Mouse (Mus musculus) MN1 (cell line): ENCODE results near the gene Kdm1a.
A peak's percentile ranks its signal among the peaks of the same experiment; 100 is the strongest.

Source experiments
- DNase-seq: peaks from one replicate; pipeline ENCODE4 v3.0.0-alpha.2; 2016; ENCODE audit warnings: low spot score

Kdm1a gene

DNA sequence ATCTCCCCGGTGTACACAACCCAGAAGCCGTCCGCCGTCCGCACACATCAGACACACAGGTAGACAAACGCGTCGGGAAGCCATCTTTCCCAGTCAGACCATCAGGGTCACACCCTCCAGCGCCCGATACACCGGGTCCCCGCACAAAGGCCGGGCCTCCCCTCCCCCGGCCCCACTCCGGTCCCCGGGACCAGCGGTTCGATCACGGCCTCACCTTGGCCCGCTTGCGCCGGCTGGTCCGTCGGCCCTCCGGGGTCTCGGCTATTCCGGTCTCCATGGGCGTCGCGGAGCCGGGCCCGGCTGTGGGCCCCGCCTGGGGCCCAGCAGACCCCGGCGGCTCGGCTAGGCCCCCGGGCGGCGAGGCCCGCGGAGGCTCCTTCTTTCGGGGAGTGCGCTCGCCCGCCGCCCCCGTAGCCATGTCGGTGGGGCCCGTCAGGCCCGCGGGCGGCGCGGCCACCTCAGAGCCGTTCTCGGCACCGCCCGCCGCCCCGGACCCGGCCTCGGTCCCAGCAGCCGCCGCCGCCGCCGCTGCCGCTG lies 437 bp downstream of the Kdm1a start:
- DNase-seq: peak; percentile 71

DNA sequence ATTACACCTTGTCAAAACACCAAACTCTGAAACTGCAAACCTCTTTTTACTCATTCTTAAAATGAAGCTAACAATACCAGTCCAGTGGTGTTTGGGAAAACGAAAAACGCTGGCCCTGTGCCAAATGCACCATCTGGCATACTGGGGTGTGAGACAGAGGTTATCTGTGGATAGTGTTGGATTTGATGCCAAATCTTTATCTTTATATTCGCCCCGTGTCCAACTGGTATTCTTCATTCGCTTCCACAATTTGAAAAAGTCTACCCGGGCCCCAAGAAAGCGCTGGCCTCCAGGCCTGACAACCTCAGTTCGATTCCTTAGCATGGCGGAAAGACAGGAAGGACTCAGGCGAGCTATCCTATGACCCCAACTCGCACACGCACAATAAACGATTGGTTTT lies 1.0 kb downstream of the Kdm1a start:
- peak; percentile 86 for DNase-seq

- no peak for DNase-seq
Observed at GRCm38 (mm10) chr4:136600536-136600935, 2.0 kb downstream of the Kdm1a start.

DNA sequence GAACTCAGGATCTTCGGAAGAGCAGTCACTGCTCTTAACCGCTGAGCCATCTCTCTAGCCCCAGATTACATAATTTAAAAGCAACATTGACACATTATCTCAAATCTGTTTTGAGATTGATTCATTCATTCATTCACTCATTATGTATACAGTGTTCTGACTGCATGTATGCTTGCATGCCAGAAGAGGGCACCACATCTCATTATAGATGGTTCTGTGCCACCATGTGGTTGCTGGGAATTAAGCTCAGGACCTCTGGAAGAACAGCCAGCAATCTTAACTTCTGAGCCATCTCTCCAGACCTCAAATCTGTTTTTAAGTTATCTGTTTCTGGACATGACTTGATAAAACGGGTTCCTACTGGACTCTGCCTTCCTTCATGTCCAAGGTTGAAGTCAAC lies 2.7 kb downstream of the Kdm1a start:
- DNase-seq: no peak

GRCm38 (mm10) chr4:136598268-136598876 lies 4.2 kb downstream of the Kdm1a start:
- DNase-seq: no peak

- DNase-seq: no peak
Observed at GRCm38 (mm10) chr4:136595221-136595620, 7.3 kb downstream of the Kdm1a start.

DNA sequence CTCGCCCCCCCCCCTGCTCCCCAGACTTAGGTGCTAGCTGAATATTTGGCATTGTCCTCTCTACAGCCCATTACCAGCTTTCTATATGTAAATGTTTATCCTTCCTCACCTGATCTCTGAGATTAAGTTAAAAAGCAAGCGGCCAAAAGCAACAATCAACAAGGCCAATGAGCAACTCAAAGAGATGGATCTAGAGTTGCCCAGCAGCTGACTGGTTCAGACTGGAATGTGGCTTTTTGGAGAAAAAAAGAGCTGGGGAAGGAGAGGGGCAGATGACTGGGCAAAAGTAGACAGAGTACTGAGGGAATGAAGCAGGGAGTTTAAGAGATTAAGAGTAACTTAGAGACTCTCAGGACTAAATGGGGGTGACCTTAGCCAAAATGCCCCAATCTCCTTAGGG lies 8.5 kb downstream of the Kdm1a start:
- no peak for DNase-seq

DNA sequence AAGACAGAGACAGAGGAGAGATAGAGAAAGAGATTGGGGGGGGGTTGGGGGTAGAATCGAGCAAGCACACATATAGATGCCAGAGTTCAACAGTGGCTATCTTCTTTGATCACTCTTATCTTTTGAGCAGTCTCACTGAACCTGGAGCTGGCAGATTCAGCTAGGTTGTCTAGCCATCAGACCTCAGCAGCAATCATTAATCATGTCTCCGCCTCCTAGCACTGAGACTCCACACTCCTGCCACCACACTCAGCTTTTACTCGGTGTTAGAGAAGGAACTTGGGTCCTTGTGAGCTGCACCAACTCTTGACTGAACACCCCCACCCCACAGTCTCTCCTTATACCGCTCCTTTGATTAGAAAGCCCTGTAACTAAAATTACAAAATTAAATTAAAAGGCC lies 10.4 kb downstream of the Kdm1a start:
- DNase-seq: no peak

DNA sequence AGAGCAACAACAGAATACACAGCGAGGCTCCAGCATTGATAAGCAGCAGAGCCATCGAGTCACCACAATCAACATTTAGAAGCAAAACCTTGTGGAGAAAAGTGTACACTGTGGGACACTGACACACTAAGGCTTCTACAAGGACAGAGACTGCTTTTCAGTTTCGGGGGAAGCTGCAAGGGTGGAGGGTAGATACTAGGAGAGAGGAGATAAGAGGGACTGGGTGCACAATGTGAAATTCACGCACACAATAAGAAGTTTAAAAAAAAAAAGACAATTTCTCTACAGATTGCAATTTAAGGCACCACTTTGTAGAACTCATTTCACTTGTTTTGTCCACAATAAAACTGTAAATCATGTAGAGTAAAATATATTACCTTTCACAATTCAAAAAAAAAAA lies 14.5 kb downstream of the Kdm1a start:
- no peak for DNase-seq

GRCm38 (mm10) chr4:136587221-136587827 lies 15.2 kb downstream of the Kdm1a start:
- DNase-seq: no peak

GRCm38 (mm10) chr4:136581885-136582284 lies 20.6 kb downstream of the Kdm1a start:
- DNase-seq: no peak

DNA sequence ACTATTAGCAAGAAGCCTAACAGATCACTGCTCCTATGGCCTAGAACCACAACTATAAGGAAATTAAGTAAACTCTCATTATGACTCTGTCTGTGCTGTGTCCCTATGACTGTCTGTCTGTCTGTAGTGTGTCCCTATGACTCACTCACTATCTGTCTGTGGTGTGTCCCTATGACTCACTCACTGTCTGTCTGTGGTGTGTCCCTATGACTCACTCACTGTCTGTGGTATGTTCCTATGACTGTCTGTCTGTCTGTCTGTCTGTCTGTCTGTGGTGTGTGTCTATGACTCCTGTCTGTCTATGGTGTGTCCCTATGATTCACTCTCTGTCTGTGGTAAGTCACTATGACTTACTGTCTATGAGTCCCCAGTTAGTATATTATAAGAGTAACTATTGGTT lies 32.5 kb downstream of the Kdm1a start:
- DNase-seq: no peak

- no peak for DNase-seq
Observed at GRCm38 (mm10) chr4:136568629-136569028, 33.9 kb downstream of the Kdm1a start.

GRCm38 (mm10) chr4:136562755-136563154 lies 39.8 kb downstream of the Kdm1a start:
- DNase-seq: no peak

DNA sequence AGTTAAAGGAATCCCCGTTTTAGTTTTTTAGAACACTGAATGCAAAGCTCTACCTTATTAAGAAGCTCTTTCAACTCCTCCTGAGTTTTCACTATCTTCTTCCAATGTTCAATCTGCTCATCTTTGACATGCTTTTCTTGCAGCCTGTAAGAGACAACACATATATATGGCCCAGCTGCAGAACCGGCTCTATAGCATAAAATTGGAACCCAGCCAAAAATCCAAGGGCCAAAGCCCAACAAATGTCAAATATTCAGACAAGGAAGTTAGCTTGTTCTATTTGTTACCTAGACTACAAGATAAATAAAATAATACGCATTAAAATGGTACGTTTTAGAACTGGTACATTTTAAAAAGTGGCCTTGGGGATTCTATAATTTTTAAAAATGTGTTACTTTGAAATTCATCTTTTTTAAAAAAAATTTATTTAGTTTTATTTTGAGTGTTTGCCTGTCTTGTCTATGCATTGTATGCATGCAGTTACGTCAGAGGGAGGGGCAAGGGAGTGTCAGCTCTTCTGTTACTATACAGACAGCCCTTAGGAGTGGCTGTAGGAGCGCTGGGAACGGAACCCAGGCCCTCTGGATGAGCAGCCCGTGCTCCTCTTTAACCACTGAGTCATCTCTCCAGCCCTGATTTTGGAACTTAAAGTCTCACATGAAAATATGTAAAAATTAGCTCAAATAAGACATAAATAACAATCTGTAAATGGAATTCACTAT lies 42.1 kb downstream of the Kdm1a start:
- no peak for DNase-seq

GRCm38 (mm10) chr4:136559690-136560089 lies 42.8 kb downstream of the Kdm1a start:
- DNase-seq: no peak

GRCm38 (mm10) chr4:136557638-136558037 lies 44.9 kb downstream of the Kdm1a start:
- DNase-seq: no peak

DNA sequence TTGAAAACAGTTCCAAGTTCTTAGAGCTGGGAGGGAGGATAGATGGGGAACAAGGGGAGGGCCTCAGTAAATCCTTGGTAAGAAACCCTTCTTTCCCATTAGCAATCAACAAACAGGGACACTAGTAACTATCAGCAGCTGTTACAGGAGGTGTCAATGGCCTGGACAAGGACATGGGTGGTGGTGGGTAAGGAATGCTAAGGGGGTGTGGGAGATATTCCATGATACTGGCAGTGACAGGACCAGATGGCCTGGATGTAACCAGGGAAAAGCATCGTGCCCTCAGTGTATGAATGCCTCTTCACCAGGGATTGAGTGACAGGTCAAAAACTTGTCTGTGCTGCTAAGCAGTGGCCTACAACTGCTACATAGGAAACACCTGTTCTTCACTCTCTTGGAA lies 49.4 kb downstream of the Kdm1a start:
- no peak for DNase-seq

DNA sequence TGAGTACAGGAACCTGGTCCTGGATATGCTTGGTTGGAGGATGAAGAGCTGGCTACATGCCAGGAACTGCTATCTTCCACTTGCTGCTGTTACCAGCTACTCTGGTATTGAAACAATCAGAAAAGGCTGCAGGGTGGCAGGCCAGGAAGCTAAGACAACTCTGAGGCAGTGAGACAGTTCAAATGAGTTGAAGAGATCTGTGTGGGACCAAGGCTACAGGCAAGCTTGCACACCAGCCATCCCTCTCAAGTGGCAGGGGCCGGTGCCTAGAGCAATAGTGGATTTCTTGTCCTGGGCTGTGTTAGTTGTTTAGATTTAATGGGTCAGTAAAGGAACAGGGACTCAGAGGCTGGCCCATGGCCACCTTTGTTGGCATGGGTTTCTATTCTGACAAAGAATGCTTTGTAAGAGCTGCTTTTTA lies 54.1 kb downstream of the Kdm1a start:
- peak; percentile 45 for DNase-seq

DNA sequence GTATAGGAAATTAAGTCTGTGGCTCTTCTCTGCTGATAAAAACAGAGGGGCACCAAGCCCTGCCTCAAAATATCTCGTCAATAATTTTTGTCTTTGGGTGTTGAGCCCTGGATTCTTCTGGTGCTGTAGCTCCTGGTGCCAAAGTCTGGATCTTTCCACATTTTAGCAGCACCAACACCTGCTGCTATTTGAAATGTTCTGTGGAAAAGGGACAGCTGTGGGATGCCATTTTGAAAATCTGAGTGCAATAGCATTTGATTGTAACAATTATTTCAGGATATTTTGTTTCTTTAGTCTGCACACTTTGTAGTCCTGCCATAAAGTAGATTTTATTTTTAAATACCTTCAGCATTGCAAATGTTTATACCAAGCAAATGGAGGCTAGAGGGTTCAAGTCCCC lies 54.8 kb downstream of the Kdm1a start:
- DNase-seq: no peak

DNA sequence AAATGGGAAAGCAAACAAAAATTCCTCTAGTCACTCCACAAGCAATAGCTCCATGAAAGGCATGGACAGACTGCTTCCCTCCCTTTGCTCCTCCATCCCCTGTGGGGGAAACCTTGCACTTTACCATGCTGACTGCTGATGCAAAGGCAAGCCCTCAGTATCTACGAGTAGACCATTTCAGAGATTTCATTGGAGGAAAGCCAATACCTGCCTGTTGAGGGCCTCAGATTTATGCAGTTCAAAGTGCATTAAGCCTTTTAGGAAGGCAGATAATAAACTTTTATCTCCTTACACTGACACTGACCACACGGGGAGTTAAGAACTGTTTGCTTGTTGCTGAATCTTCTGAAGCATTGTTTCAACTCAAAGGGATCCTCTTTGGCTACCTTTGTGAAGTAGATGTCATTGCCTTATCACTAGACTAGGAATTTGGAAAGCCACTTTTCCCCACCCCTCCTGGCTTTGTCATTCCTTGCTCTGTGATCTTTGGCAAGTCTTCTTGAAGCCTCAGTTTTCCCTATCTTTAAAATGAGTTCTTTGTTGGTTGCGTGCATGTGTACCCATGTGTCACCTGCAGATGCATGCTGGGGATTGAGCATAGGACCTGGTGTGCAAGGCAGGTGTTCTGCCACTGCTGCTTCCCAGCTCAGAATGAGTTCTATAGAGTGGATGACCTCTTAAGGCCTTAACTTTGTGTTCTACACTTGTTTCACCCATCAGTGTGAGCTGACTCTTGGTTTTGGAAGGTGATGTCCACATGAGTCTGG lies 56.1 kb downstream of the Kdm1a start:
- DNase-seq: no peak

DNA sequence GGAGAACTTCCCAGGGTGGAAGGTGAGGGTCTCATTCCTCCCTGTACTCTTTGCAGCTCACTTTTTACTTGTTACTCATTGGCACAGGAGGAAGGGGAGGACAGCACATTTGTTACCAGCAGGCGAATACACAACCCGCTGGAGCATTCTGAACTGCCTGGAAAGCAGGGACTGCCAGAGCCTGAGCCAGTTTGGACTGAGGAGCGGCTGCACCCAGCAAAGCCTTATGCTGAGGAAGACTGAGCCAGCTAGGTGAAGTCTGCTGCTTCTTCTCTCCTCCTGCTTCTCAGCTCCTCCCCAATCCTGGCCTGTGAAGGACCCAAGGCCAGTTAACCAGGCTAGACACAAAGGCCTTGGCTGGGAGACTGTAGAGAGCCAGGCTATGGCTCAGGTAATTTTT lies 57.4 kb downstream of the Kdm1a start:
- no peak for DNase-seq

DNA sequence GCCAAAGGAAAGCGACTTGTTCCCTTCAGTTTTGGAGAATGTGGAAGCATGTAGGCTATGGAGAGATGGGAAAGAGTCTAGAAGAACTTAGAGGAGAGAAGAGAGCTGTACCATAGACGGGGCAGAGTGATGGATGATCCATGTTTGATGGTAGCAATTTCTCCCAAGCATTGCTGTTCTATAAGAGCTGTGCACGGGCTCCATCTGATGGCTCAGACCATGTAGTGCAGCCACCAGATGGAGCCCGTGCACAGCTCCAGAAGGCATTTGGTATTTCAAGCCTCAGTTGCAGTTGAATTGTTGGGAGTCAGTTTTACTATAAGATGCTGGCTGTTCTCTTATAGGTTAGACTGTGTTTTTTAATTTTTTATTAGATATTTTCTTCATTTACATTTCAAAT lies 76.1 kb downstream of the Kdm1a start:
- peak; percentile 76 for DNase-seq
